Mouse (Mus musculus) liver, embryonic 16.5 days (tissue): ENCODE measurements around the gene Map2k5. TPM values are rescaled to one million over a fixed set of nuclear protein-coding genes. Genes with fewer than 3 reads are reported as not detected.
A peak's percentile ranks its signal among the peaks of the same experiment; 100 is the strongest.

ENCODE experiments used
- ATAC-seq: fragments of 200-750 bp; cut with Nextera tagmentation; 2 replicates; pipeline ENCODE4 v1.8.0; 2017; ENCODE audit warnings: low read depth, mild to moderate bottlenecking, moderate number of reproducible peaks, moderate library complexity
- H3K27ac ChIP-seq: fragments of 300-500 bp; sonication (generic); 2 replicates; pipeline ENCODE4 v1.5.1; 2014; ENCODE audit warnings: mild to moderate bottlenecking, low read length
- H3K27me3 ChIP-seq: fragments of 300-500 bp; sonication (generic); 2 replicates; pipeline ENCODE4 v1.6.1; 2014; ENCODE audit warnings: low read depth, low read length, mixed read lengths; ENCODE audit not compliant: control insufficient read depth, insufficient read depth
- H3K36me3 ChIP-seq: fragments of 300-500 bp; sonication (generic); 2 replicates; pipeline ENCODE4 v1.6.1; 2014; ENCODE audit warnings: mild to moderate bottlenecking; ENCODE audit not compliant: control insufficient read depth, insufficient read depth
- H3K4me1 ChIP-seq: fragments of 300-500 bp; sonication (generic); 2 replicates; pipeline ENCODE4 v1.6.1; 2014; ENCODE audit warnings: low read depth, low read length, mixed read lengths; ENCODE audit not compliant: control insufficient read depth
- H3K4me2 ChIP-seq: fragments of 300-500 bp; sonication (generic); 2 replicates; pipeline ENCODE4 v1.6.1; 2014; ENCODE audit warnings: low read depth, low read length, mixed read lengths
- H3K4me3 ChIP-seq: fragments of 300-500 bp; sonication (generic); 2 replicates; pipeline ENCODE4 v1.5.1; 2014; ENCODE audit warnings: low read depth, mild to moderate bottlenecking, low read length
- H3K9ac ChIP-seq: fragments of 300-500 bp; sonication (generic); 2 replicates; pipeline ENCODE4 v1.6.1; 2014; ENCODE audit warnings: low read depth, low read length
- H3K9me3 ChIP-seq: fragments of 300-500 bp; sonication (generic); replicated peaks from 2 replicates; pipeline ENCODE4 v1.6.1; 2016; ENCODE audit warnings: low read length; ENCODE audit not compliant: control insufficient read depth
- WGBS: fragments of 180-500 bp; shearing (Covaris S2); extraction: QIAGEN DNeasy Blood & Tissue Kit; methylation state at CpG from one replicate; pipeline ENCODE4 v1.1.7; 2014; ENCODE audit not compliant: insufficient replicate concordance; 5-methylcytosine and 5-hydroxymethylcytosine counted together
- polyA plus RNA-seq: library from polyadenylated mRNA; unstranded; fragments of >200 nt; fragmentation: Nextera tagmentation; extraction: Ambion mirVana; gene quantifications from 2 replicates; pipeline ENCODE4 v1.2.1, GENCODE M21; 2015

The Map2k5 gene
- polyA plus RNA-seq, 1 experiment from 2014 or later = 7.7 TPM

- H3K4me2 ChIP-seq = peak overlapping the region; percentile 65
- H3K9me3 ChIP-seq = no peaks in the 10 kb centered on the region
- peak; percentile 99 for ATAC-seq
- peaks cover 62% of the 10 kb centered on the region for H3K27me3 ChIP-seq
- H3K36me3 ChIP-seq = no peaks in the 10 kb centered on the region
- H3K27ac ChIP-seq = peak overlapping the region; percentile 74
- peaks cover 3% of the 10 kb centered on the region for H3K4me1 ChIP-seq
- under 1% methylated on average over 48 of the region's 48 CpGs for WGBS
- peak overlapping the region; percentile 66 for H3K4me3 ChIP-seq
- peak overlapping the region; percentile 66 for H3K9ac ChIP-seq
Measured at GRCm38 (mm10) chr9:63132673-63133601, 244.8 kb downstream of the Map2k5 start.

- H3K36me3 ChIP-seq = no peaks in the 10 kb centered on the region
- no peak for ATAC-seq
- no peaks in the 10 kb centered on the region for H3K9me3 ChIP-seq
- peak overlapping the region; percentile 64 for H3K4me2 ChIP-seq
- peak overlapping the region; percentile 74 for H3K27ac ChIP-seq
- H3K4me3 ChIP-seq = peak overlapping the region; percentile 66
- H3K9ac ChIP-seq = peak overlapping the region; percentile 66
- H3K27me3 ChIP-seq = peaks cover 54% of the 10 kb centered on the region
- 5% methylated on average over 28 of the region's 28 CpGs for WGBS
- peaks cover 3% of the 10 kb centered on the region for H3K4me1 ChIP-seq
Measured at GRCm38 (mm10) chr9:63131957-63132602, 245.6 kb downstream of the Map2k5 start.

GRCm38 (mm10) chr9:63129641-63130041, 248.1 kb downstream of the Map2k5 start:
- H3K27me3 ChIP-seq = peaks cover 29% of the 10 kb centered on the region
- no peaks in the 10 kb centered on the region for H3K4me1 ChIP-seq
- no peak overlapping the region for H3K27ac ChIP-seq
- H3K4me2 ChIP-seq = no peak overlapping the region
- 61% methylated on average over 8 of the region's 8 CpGs for WGBS
- H3K36me3 ChIP-seq = no peaks in the 10 kb centered on the region
- H3K4me3 ChIP-seq = no peak overlapping the region
- no peak for ATAC-seq
- no peak overlapping the region for H3K9ac ChIP-seq
- H3K9me3 ChIP-seq = no peaks in the 10 kb centered on the region

- Histone ChIP-seq H3K36me3 (no peaks in the 10 kb centered on the region), H3K4me3 (peak overlapping the region; percentile 16; the same call in 1 of the 2 replicates), H3K27me3 (peaks cover 3% of the 10 kb centered on the region; the same call in 1 of the 2 replicates), H3K4me2 (peak overlapping the region; percentile 85), H3K4me1 (peaks cover 2% of the 10 kb centered on the region; the same call in 1 of the 2 replicates), H3K9ac (no peak overlapping the region), H3K9me3 (no peaks in the 10 kb centered on the region), H3K27ac (no peak overlapping the region)
- ATAC-seq = peak; percentile 42
- WGBS = 10% methylated on average over 9 of the region's 9 CpGs
Measured at GRCm38 (mm10) chr9:63124512-63124911, 253.2 kb downstream of the Map2k5 start.

GRCm38 (mm10) chr9:63123451-63124438, 254.0 kb downstream of the Map2k5 start:
- Histone ChIP-seq H3K4me1 (peaks cover 2% of the 10 kb centered on the region; the same call in 1 of the 2 replicates), H3K4me3 (peak overlapping the region; percentile 59), H3K27ac (peak overlapping the region; percentile 34; the same call in 1 of the 2 replicates), H3K9ac (peak overlapping the region; percentile 55), H3K27me3 (peaks cover 3% of the 10 kb centered on the region; the same call in 1 of the 2 replicates), H3K9me3 (no peaks in the 10 kb centered on the region), H3K36me3 (no peaks in the 10 kb centered on the region), H3K4me2 (peak overlapping the region; percentile 85)
- ATAC-seq = peak; percentile 89
- 4% methylated on average over 30 of the region's 30 CpGs for WGBS

- ATAC-seq = no peak
- no peak overlapping the region for H3K9ac ChIP-seq
- no peak overlapping the region for H3K4me3 ChIP-seq
- H3K27ac ChIP-seq = no peak overlapping the region
- H3K36me3 ChIP-seq = no peaks in the 10 kb centered on the region
- H3K4me2 ChIP-seq = no peak overlapping the region
- peaks cover 2% of the 10 kb centered on the region; the same call in 1 of the 2 replicates for H3K4me1 ChIP-seq
- H3K9me3 ChIP-seq = no peaks in the 10 kb centered on the region
- WGBS = 55% methylated on average over 8 of the region's 8 CpGs
- peaks cover 3% of the 10 kb centered on the region; the same call in 1 of the 2 replicates for H3K27me3 ChIP-seq
Measured at GRCm38 (mm10) chr9:63122161-63122833, 255.4 kb downstream of the Map2k5 start.

GRCm38 (mm10) chr9:63118385-63118784, 259.3 kb downstream of the Map2k5 start:
- H3K9me3 ChIP-seq = no peaks in the 10 kb centered on the region
- H3K4me2 ChIP-seq = no peak overlapping the region
- H3K27ac ChIP-seq = no peak overlapping the region
- H3K27me3 ChIP-seq = peaks cover under 1% of the 10 kb centered on the region; the same call in 1 of the 2 replicates
- H3K9ac ChIP-seq = no peak overlapping the region
- H3K4me3 ChIP-seq = no peak overlapping the region
- no peaks in the 10 kb centered on the region; the same call in 1 of the 2 replicates for H3K4me1 ChIP-seq
- WGBS = 56% methylated on average over 5 of the region's 5 CpGs
- no peak for ATAC-seq
- H3K36me3 ChIP-seq = no peaks in the 10 kb centered on the region
